ENCODE assay signal across 11 mouse cellular contexts in the genomic region with DNA sequence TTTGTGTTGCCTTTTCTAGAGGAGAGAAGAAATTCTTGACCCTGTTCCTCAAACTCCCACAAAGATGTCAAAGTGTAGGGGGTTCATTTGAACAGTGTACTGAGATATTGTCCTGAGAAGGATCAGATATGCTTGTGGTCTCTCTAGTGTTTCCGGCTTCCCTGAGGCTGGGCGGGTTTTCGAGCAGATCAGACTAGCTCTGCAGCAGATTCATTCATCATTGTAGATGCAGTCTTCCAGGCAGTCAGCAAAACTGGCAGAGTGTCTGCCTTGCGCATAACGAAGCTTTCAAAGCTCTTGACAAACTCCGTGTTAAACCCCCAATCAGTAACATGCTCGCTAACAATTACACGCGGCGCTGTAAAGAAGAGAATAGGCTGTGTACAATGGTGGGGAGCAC.
DNase-seq lines count a peak whose midpoint lies in the region; ATAC-seq lines count a peak whose summit lies in the region.
"Had no signal": no experiment of that assay in that cellular context is flagged by ENCODE, and none has a peak within 500 bp of the region (broad histone marks: within the 10 kb centered on the region; RNA-seq: fewer than 3 reads in every experiment).

No protein-coding gene starts in this region.

- H3K9ac ChIP-seq in heart, embryonic 13.5 days = no peak overlapping the region
- H3K9ac ChIP-seq: embryonic facial prominence, embryonic 15.5 days; lung, embryonic 15.5 days had no signal

- H3K27ac ChIP-seq in heart, embryonic 13.5 days (replicated peaks) = no peak overlapping the region
- H3K27ac ChIP-seq: embryonic facial prominence, embryonic 15.5 days; lung, embryonic 15.5 days had no signal

- 59% methylated on average over 10 of the region's 10 CpGs for WGBS in heart, embryonic 13.5 days

- DNase-seq in heart, adult 18-20 months = no peak
- DNase-seq in lung, postnatal 10 days = peak; percentile 4
- DNase-seq in lung, postnatal 25 days (ENCODE audit: low spot score) = no peak
- DNase-seq in layer of hippocampus, postnatal 36 days = peak; percentile 34 to 45
- DNase-seq in thymus, postnatal 25 days = peak; percentile 3
- no peak for DNase-seq in urinary bladder, adult 2 months (ENCODE audit: low spot score)
- no peak for DNase-seq in retina, postnatal 1 day

- peaks cover 10% of the 10 kb centered on the region; the same call in 1 of the 2 replicates for H3K4me1 ChIP-seq in heart, embryonic 13.5 days
- H3K4me1 ChIP-seq: lung, embryonic 15.5 days had no signal

- ATAC-seq in heart, embryonic 13.5 days (ENCODE audit: extremely low read depth, insufficient number of reproducible peaks, low FRiP score, low TSS enrichment) = no peak

- H3K4me3 ChIP-seq in heart, embryonic 13.5 days = no peak overlapping the region
- H3K4me3 ChIP-seq: embryonic facial prominence, embryonic 15.5 days; lung, embryonic 15.5 days; myocyte had no signal

- no peaks in the 10 kb centered on the region for H3K27me3 ChIP-seq in heart, embryonic 13.5 days (replicated peaks)
- H3K27me3 ChIP-seq: embryonic facial prominence, embryonic 15.5 days; lung, embryonic 15.5 days had no signal

- no peaks in the 10 kb centered on the region for H3K9me3 ChIP-seq in heart, embryonic 13.5 days
- H3K9me3 ChIP-seq: embryonic facial prominence, embryonic 15.5 days; lung, embryonic 15.5 days had no signal

- H3K4me2 ChIP-seq in heart, embryonic 13.5 days = peak overlapping the region; percentile 18; the same call in 1 of the 2 replicates
- H3K4me2 ChIP-seq: embryonic facial prominence, embryonic 15.5 days; lung, embryonic 15.5 days had no signal

- no peaks in the 10 kb centered on the region for H3K36me3 ChIP-seq in heart, embryonic 13.5 days
- H3K36me3 ChIP-seq: lung, embryonic 15.5 days had no signal

Comparison
In these comparisons a context has a peak if more than half of its experiments do, and no peak if none do; other contexts are left out.
1. DNase-seq: peak in lung, postnatal 10 days (single experiment), layer of hippocampus, postnatal 36 days (2 of 2) and thymus, postnatal 25 days (single experiment); none in heart, adult 18-20 months (0 of 2), lung, postnatal 25 days (single experiment), urinary bladder, adult 2 months (single experiment) and retina, postnatal 1 day (single experiment).